Mouse (Mus musculus): Measurements from ENCODE around the gene Gm5678.
"Not testable (repeated sequence)": the region's sequence is repeated elsewhere in the genome, so short reads cannot be mapped to it uniquely, and the experiment has no call there.

Gene Gm5678

DNA sequence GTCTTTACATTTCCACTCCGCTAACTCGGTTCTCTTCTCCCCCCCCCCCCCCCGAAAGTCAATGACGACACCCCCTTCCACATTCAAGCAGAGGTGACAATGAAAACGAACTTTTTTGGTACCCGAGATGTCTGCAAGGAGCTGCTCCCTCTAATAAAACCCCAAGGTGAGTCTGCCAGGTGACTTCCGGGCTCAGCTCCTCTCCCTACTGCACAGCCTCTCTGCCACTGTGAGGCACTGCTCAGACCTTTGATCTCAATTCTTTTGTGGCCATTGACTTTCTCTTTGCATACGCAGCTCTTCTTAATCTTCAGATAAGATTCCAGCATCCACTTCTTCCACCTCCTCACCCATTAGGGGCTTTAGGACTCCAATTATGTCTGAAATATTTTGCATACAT, 19.2 kb upstream of the Gm5678 start:
- no peak for DNase-seq

DNA sequence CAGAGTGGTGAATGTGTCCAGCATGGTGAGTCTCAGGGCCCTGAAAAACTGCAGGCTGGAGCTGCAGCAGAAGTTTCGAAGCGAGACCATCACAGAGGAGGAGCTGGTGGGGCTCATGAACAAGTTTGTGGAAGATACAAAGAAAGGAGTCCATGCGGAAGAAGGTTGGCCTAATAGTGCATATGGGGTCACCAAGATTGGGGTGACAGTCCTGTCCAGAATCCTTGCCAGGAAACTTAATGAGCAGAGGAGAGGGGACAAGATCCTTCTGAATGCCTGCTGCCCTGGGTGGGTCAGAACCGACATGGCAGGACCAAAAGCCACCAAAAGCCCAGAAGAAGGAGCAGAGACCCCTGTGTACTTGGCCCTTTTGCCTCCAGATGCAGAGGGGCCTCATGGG, 18.1 kb upstream of the Gm5678 start:
- DNase-seq: no peak

GRCm38 (mm10) chr16:93610961-93611360, 16.9 kb upstream of the Gm5678 start:
- no peak for DNase-seq

DNA sequence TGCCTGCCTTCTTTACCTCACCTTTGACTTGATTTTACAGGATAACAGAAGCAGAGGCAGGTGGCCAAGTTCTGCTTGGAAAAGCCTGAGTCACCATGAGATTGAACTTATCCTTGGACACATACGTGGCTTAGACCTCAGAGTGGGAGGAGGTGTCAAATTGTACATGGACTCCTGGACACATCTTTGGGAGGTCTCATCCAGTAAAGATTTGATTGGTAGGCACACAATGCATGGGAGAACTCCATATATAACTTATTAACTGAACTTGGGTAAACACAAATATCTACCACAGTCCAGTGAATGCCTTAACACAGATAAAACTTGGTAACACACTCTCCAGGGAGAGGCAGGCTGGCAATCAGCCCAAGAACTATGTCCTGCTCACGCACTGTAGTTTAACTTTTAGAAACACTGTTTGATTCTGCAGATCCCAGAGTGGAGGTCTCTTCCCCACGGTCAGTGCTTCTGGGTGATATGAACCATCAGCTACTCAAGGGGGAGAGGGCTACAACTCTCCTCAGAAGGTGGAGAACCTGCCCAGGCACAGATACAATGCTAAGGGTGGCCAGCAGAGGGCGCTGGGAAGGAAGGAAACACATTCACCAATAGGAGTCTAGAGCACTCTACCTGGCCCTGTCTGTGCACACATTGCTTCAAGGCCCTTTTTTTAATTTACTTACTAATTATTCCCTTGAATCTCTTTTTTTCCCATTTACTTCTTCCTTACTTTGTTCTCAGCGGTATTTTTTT, 12.6 kb upstream of the Gm5678 start:
- DNase-seq: peak; percentile 84

DNA sequence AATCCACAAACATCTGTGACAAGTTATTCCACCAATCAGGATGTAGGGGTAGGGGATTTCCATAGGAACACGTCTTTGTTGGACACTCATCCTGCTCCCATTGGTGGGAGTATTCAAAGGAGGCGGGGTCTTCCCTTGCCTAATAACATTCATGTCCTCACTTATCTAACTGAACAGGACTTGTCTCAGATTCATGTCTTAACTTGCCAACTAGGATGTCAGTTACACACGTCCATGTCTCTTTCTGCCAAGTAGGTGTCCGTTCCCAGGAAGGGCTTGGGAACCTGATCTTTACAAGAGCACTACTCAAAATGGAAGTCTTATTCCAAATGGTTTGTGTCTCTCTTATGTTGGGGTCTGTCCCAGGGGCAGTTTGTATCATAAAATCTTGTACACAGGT, 4.1 kb upstream of the Gm5678 start:
- DNase-seq: not testable (repeated sequence)

- no peak for DNase-seq
Observed at GRCm38 (mm10) chr16:93624671-93625070, 3.2 kb upstream of the Gm5678 start.

GRCm38 (mm10) chr16:93626745-93627144, 1.2 kb upstream of the Gm5678 start:
- DNase-seq: peak; percentile 49

DNA sequence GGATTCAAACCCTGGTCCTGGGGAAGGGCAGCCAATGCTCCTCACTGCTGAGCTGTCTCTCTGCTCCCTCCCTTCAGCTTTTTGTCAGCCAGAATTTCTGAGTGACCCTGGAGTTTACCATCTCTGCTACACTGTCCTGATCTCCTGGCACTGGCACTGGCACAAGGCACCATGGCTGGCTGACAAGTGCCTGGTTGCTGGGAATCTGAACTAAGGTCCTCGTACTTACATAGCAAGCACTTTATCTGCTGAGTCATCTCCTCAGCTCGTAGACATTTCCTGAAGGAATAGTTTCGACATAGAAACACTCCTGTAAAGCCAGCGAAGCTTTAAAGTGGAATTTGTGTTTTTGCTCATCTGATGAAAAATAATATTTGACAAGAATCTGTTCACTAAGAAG, 16.1 kb downstream of the Gm5678 start:
- no peak for DNase-seq

DNA sequence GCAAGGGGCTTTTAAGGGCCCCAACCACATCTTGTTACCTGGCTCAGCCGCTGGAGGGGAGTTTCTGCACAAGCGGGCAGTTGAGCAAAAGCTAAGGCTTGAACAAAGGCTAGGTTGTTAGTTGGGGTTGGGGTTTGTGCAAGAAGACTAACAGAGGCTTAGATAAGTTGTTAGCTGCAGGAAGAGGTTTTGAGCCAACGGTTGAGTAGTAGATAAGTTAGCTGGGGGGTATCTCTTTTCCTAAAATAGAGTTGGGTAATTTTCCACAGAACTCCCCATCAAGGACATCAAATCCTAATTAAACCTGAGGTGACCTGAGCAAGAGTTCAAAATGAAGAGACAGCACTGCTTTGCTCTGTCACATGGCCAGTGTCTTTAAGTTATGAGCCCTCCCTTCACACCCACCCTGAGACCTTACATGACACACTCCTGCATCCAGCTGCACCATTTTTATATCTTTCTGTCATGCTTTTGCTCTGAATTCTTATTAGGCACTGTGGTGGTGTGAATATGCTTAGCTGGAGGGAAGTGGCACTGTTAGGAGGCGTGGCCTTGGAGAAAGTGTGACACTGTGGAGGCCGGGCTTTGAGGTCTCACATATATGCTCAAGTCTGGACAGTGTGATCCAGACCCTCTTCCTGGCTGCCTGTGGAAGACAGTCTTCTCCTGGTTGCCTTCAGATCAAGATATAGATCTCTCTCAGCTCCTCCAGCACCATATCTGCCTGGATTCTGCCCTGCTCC, 20.7 kb downstream of the Gm5678 start:
- no peak for DNase-seq

DNA sequence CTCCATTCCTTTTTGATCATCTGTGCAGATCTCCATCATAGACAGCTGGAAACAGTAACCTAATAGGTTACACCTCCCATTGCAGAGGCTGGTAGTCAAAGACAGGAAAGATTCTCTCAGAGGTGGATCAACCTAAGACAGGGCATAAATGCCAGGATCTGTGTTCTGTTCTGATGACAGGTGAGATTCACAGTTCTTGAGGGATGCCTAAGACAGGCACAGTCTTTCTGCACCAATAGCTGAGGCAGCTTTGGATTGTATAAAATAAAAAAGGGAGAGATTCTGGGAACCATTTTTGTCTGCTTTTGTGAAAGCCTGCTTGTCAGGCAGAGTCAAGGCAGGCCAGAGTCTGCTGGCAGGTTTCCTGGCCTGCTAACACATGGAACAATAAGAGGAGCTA, 40.1 kb downstream of the Gm5678 start:
- no peak for DNase-seq

DNA sequence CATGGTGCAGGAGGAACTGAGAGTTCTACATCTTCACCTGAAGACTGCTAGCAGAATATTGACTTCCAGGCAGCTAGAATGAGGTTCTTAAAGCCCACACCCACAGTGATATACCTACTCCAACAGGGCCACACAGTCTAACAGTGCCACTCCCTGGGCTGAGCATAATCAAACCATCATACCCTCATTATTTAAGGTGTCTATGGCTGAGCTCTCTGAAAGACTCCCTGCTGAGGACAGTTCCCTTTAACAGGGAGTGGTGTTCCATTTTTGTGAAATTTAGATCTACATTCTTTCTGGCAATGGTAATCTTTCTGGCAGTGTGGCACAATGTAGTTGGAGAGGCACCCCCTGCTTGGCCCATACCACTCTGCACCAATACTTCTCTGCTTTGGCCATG, 41.6 kb downstream of the Gm5678 start:
- DNase-seq: no peak

DNA sequence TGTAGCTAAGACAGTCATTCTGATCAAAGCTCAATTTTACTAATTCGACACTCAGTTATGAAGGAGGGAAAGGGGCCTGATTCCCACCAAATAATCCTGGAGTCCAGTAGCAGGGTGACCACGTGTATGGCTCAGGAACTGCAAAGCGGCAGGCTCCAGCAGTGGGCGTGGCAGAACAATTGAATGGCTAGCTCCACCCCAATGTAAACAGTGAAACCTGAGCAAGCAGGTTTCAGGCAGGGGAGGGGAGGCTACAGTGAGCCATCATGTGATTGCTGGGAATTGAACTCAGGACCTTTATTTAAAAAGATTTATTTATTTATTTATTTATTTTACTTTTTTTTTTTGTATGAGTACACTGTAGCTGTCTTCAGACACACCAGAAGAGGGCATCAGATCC, 42.6 kb downstream of the Gm5678 start:
- DNase-seq: not testable (repeated sequence)

GRCm38 (mm10) chr16:93671064-93671463, 43.2 kb downstream of the Gm5678 start:
- DNase-seq: no peak

DNA sequence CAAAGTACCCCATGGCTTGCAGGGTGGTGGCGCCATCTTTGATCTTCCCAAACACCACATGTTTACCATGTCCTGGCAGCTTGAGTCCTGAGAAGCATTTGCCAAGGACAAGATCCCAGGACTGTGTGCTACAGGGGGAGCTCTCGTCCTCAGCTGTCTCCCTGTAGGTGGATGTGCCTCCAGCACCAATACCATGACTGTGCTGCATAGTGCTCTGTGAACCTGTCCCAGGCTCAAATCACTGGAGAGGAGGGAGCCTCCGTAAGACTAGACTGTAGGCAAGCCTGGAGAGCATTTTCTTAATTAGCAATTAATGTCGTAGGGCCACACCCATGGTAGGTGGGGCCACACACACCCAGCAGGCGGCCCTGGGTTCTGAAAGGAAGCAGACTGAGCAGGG, 48.5 kb downstream of the Gm5678 start:
- no peak for DNase-seq

DNA sequence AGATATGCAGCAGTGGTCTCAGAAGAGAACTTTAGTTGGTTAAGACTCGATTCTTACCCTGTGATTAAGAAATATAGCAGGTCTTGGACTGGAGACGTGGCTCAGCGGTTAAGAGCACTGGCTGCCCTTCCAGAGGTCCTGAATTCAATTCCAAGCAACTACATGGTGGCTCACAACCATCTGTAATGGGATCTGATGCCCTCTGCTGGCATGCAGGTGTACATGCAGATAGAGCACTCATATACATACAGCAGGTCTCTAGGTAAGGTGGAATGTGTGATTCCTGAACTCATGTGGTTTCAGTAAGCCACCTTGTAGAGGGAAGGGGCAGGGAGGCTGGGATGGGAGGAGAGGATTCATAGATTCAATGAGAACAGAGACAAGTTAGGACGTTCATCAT, 50.3 kb downstream of the Gm5678 start:
- no peak for DNase-seq

DNA sequence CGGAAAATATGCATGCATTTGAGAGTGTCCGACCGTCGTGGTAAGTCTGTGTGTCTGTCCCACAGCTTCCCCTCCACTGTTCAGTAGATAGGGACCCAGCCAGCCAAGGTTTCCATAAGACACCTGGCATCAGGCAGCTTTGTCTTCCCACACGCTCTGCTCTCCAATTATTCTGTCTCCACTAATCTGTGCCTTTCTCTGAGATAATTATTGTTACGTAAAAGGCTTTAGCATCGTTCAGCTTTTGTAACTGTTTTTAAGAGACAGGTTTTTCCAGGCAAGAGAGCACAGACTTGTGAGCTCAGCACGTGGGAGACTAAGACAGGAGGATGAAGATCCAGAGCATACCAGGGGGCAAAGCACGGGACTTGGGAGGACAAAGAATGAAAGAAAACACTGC, 51.3 kb downstream of the Gm5678 start:
- DNase-seq: no peak
